Mouse (Mus musculus) T-helper 2 cell (primary cell): ENCODE data around the gene Lysmd1.
"Not testable (repeated sequence)": the region's sequence is repeated elsewhere in the genome, so short reads cannot be mapped to it uniquely, and the experiment has no call there.

ENCODE experiments used
- in situ Hi-C: fragments of 300-600 bp; cut with MboI, MseI; formaldehyde crosslinking; loops from one replicate; pipeline ENCODE4 v1.15.1; 2025; ENCODE audit warnings: high pct_unique_total_duplicates

Gene Lysmd1

DNA sequence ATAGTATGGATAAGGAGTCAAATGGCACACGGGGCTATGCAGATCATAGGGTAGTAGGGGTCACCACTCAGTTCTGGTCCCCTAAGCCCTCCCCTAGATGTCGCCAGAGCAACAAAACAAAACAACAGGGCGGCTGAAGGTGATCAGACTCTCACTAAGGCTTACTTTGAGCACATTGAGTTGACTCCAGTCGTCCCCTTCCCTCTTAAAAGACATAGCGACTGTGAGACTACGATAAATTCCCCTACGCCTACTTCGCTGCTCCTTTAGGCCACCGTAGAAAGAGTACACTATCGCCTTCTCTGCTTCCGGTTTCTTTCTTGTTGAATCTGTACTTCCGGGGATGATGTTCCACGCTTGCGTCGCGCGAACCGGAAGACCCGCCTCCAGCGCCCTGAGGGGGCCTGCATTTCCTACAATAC lies at the start of gene Lysmd1, which contains the start of gene Scnm1:
Gene Lysmd1 (plus strand): TSS at position 409 of the 422 bp plus-strand sequence.
Gene Scnm1 (minus strand): TSS at position 332 of the 422 bp plus-strand sequence.
- in situ Hi-C loops = loop anchor here (10.0 kb wide), 1 partner anchor 681 kb away; the partner anchor contains the start of gene Rprd2

DNA sequence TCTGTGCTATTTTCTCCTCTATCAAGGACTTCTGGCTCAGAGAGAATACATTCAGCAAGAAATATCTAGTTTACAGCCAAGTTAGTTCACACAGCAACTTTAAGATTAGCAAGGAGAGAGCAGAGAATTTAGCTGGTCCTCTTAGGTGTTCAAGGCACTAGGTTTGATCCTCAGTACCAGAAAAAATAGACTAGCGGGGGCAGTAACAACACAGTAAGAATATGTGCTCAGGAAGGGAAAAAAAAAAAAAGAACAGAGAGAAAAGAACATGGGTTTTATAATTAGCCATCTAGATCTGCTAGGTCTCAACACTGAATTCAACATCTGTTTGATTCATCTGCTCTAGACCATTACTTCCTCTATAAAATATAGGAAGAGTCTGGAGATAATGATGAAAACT lies 45.8 kb upstream of the Lysmd1 start:
- in situ Hi-C loops = no loop called here

DNA sequence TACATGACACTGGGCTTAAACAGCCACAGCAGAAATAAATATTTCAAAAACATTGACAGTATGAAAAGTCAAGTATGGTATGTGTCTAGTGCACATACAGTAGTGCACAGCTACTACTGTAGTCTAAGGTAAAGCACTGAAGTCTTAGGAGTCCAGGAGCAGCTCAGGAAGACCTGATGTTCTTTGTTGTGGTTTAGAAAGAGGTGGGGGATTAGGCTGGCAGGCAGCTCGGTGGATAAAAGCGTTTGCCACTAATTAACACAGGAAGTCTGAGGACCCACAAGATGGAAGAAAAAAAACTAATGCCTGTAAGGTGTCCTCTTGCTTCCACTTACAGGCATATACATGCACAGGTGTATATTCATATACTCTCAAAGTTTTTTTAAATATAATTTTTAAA lies 33.0 kb upstream of the Lysmd1 start:
- in situ Hi-C loops = loop anchor here (5.0 kb wide), 1 partner anchor 39 kb away; no protein-coding TSS in a partner anchor

DNA sequence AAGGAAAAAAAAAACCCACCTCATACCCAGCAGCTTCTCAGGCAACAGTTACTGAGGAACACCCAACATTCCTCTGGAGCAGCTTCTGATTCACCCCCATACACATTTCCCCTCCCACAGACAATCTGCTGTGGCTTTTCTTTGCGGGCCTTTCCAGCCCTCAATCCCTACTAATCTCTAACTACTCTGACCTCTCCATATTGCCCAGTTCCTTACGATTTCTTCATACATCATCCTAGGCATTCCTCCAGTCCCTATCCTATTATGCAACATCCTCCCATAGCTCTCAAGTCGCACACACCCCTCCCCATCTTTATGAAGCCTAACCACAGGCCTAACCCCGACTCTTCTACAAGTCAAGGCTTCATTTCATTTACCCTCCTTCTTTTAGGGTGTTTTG lies 28.8 kb upstream of the Lysmd1 start:
- in situ Hi-C loops = no loop called here

DNA sequence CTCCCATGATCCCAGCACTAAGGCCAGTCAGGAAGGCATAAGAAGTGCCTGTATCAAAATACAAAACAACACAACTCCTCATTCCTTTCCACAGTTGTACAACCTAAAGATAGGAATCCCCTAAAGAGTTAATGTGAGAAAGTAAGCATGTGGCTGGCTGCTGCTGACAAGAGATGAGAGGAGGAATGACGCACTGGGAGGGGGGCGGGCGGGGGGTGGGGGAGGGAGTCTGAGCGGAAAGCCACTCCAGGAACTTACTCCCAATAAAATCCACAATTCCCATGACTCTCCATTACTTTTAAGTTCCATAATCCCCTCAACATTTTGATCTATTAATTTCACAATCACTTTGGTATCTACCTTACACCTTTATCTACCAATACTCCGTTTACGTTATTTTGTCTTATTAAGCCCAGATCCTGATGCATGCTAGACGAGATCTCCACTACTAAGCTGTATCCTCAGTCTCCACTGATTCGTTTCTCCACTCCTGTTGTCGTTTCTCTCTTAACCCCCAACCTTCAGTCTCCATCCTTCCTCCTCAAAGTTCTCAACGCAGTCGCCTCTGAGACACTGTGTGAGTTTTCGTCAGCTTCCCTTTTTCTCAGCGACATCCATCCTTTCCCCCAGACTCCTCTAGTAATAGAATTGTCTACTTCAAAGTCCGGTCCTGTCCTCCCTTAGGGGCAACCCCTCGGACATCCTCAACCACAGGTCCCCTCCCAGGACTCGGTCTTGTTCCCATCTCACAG lies 28.1 kb upstream of the Lysmd1 start:
- in situ Hi-C loops = no loop called here

DNA sequence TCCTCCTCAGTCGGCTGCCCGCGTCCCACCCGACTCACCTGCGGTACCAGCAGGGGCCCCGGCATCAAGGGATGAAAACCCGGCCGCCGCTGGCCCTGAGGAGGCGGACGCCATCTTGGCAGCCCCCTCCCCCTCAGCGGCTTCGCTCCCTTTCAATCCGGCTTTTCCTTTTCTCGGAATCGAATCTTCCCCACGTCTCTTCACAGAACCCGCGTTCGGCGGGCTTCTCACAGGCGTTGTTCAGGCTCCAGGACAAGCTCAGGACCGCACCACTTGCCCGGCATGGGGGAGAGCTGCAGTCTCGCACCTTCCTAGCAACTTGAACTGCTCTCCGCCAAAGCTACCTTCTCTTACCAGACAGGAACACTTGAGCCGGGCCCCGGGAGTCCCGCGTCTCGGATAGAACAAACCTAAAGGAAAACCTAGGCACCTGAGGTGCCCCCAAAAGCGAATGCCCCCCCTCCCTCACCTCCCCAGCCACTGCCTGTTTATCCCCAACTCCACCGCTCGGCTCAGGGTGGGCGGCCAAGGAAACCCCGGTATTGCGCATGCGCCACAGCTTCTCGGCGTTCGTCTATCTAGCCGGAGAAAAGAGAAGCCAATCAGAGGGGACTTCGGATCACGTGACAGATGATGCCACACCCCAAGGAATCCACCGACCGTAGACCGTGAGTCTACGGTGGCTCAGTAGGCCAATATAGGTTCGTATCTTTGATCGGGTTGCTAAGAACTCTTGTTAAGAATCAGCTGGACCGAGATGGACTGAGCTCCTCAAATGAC lies 27.4 kb upstream of the Lysmd1 start, which contains the start of gene Pip5k1a:
Gene Pip5k1a (minus strand): TSS at position 593 of the 780 bp plus-strand sequence.
- in situ Hi-C loops = no loop called here

DNA sequence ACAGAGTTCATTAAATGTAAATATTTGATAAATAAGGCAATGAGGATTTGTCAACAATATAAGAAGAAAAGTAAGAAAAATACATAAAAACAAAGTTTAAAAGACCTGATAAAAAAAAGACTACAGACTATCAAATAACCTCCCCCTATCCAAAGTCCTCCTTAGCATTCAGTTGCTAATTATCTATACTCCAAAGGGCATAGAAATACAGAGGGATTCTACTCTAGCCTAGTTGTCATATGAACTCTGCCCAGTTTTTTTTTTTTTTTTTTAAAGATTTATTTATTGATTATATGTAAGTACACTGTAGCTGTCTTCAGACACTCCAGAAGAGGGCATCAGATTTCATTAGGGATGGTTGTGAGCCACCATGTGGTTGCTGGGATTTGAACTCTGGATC lies 26.6 kb upstream of the Lysmd1 start:
- in situ Hi-C loops = not testable (repeated sequence)

DNA sequence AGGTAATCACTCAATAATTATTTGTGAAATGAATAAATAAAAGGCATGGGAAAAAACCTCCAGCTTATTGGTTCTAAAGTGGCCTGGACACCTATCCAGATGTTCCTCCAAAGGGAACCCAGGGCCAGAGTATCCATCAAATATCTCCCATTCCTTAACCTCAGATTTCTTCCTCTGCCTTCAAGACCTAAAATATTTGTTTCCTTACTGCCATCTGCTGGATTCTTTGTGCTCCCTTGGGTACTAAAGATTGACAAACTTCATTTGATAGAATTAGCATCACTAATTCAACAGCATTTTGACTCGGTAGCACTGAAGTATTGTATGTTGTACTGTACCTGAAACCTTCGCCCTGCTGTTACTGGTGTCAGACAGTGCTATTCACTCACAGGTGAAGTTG lies 26.0 kb upstream of the Lysmd1 start:
- in situ Hi-C loops = no loop called here

DNA sequence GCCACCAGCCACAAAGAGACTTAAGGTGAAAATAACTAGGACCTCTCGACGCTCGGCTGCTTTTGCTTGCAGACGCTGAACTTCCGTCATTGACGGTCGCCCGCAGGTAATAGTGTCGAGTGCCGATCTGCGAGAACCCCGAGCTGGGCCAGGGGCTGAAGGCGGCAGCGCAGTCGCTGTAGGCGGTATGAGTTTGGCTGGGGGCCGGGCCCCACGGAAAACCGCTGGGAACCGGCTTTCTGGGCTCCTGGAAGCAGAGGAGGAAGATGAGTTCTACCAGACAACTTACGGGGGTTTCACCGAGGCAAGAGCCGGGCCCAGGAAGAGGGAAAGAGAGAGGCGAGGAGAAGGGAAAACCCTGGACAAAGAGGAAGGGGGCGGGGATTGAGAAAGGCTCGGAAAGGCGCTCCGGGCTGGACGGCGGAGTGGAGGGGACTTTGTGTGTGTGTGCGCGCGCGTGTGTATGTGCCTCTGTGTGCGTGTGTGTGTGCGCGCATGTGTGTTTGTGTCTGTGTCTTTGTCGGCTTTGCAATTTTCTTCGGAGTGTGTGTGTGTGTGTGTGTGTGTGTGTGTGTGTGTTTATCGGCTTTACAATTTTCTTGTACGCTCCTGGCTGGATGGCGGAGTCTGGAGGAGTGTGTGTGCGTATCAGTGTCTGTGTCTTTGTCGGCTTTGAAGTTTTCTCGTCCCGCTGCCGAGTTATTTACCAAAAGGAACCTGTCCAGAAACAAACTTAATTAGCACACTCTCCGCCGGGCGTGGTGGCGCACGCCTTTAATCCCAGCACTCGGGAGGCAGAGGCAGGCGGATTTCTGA lies 22.8 kb upstream of the Lysmd1 start, which contains the start of gene Vps72:
Gene Vps72 (plus strand): TSS at position 112 of the 816 bp plus-strand sequence.
- in situ Hi-C loops = no loop called here

DNA sequence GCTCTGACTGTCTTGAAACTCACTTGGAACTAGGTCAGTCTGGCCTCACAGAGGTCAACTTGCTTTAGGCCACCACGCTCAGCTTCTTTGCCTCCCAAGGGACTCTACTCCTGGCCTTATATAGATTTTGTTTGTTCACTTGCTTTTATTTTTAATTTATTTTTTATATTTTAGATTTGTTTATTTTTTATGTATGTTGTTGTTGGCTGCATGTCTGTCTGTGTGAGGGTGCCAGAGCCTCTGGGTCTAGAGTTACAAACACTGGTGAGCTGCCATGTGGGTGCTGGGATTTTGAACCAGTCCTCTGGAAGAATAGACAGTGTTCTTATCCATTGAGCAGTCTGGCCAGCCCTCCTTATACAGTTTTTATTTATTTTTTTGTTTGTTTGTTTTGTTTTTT lies 21.1 kb upstream of the Lysmd1 start:
- in situ Hi-C loops = no loop called here

DNA sequence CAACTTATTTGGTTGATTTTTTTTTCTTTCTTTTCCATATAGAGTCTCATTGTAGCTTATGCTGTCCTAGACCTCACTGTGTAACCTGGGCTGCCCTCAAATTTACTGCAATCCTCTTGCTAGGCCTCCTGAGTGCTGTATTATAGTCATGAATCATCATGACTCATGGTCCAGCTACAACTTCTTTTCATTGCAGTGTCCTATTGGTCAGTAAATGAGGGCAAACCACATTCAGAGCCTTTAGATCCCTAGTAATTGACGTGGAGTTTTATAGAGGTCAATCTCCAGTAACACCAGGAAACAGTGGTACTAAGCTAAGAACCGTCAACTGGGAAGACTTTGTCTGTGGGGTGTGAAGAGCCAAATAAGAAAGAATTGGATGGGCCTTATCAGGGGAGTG lies 16.1 kb upstream of the Lysmd1 start:
- in situ Hi-C loops = no loop called here

DNA sequence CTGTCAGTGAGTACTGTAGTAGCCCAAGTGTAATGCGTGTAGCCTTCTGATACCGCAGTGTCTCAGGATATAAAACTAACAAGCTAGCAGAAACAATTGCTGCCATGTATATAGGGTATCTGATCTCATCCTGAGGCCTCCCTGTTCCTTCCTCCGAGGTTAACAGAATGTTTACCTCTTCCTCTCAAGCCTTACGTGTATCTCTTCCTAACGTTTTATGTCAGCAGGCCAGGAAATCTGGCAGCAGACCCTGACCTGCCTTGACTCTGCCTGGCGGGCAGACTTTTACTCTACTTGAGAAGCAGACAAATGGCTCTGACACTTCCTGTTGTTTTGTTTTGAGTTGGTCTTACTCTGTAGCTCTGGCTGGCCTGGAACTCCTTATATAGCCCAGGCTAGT lies 12.3 kb upstream of the Lysmd1 start:
- in situ Hi-C loops = no loop called here

DNA sequence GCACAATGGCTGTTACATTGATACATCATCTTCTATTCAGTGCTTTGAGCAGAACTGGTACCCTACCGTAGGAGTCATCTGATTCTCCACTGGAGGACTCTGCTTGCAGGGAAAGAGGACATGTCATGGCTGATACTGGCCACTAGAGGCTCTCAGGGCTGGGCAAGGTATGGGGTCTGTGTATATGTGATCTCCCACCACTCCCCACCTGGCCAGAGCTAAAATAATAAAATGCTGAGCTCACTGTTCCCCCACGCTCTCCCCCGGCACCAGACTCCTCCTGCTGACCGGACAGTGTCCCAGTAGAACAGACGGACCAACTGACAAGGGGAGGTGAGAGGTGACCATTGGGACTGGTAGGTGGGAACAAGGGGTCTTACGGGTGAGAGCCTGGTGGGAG lies 9.6 kb upstream of the Lysmd1 start, which contains the start of gene Tmod4:
Gene Tmod4 (plus strand): TSS at position 231 of the 400 bp plus-strand sequence.
- in situ Hi-C loops = no loop called here

DNA sequence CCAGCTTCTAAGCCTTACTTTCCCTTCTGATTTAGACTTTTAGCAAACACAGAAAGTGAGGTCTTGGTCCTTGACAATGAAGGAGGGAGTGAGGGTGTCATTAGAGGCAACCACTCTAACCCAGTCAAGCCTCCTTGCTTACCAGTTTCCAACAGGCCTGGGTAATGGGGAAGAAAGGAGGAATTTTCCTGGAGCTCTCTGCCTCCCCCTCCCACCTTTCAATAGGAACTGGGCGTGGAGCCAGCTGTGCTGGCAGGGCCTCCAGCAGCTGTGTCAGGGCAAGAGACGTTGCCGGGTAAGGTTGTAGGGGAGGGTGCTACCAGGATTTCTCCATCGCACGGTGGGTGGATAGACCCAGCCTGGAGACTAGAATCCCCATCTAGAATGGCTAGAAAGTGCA lies 8.9 kb upstream of the Lysmd1 start:
- in situ Hi-C loops = no loop called here

DNA sequence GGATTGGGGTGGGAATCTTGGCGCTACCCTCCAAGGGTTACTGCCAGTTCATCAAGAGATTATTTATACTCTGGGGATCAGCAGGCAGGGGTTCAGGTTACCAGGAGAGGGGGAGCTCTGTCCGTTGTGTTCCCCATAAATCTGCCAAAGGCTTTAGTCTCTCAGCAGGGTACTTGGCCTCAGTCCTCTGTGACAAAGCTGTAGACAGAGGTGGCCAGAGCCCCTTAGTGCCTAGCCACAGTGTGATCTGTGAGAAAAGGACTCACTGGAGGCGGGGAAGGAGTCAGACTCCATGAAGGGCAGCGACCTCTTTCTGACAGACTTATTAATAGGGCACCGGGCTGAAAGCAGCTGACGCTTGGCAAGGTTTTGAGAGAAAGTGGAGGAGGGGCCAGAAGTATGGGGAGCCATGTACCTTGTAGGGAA lies 4.6 kb upstream of the Lysmd1 start:
- in situ Hi-C loops = no loop called here

DNA sequence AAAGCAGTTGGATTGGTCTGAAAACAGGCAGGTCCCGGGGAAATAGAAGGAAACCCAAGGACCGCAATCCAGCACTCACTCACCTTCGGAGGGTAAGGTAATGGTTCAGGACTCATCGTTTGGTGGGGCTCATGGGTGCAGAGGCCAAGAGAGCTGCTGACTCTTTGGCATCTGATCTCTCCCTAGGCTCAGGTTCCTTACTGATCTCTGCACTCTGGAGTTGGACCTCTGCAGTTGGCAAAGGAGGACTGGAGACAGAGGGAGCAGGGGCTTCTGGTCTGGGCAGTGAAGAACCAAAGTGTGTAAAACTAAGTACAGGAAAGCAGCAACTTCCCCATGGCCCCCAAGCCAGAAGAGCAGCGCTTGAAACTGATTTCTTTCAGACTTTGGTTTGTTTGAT lies 3.8 kb upstream of the Lysmd1 start:
- in situ Hi-C loops = loop anchor here (10.0 kb wide), 1 partner anchor 685 kb away; the partner anchor contains the start of gene Rprd2

DNA sequence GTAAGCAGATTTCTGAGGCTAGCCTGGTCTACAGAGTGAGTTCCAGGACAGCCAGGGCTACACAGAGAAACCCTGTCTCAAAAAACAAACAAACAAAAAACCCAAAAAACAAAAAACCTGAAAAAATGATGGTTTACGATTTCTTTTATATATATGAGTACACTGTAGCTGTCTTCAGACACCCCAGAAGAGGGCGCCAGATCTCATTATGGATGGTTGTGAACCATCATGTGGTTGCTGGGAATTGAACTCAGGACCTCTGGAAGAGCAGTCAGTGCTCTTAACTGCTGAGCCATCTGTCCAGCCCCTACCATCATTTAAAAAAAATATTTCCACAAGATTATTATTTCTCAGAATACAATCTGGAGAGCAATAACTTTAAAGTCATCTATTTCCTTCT lies 1.5 kb upstream of the Lysmd1 start:
- in situ Hi-C loops = loop anchor here (10.0 kb wide), 1 partner anchor 682 kb away; the partner anchor contains the start of gene Rprd2

DNA sequence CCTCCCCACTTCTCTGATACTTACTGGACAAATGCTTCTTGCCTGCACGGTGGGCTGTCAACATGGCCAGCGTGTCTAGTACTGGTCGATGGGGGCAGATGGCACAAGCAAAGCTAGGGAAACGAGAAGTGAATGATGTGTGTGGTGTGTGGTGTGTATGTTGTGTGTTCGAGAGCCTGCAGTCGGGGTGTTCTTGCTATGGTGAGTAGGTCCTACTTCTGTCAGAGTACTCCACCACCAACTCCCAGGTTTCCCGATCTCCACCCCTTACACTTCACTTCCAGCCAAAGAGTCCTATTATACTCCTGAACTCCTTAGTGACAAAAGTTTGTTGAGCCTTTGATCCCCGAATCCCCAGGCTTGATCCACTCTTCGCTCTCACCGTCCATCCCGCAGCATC lies 712 bp upstream of the Lysmd1 start:
- in situ Hi-C loops = loop anchor here (10.0 kb wide), 1 partner anchor 682 kb away; the partner anchor contains the start of gene Rprd2

DNA sequence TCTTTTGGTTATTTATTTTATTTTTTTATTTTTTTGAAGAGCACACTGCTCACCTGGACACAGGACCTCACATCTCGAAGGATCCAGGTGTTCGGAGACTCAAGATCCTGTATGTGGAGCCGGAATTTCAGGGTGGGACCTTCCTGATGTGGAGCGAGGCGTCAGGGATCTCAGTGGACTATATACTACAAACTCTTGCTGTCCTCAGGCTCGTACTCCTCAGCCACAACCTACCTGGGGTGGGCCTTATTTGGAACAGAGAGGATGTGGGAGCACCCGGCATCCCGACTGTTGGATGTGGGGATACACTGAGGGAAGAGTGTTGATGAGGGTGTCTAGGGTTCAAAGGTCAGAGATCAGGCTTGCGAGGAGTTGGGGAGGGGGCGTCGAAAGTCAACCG lies 245 bp downstream of the Lysmd1 start:
- in situ Hi-C loops = loop anchor here (10.0 kb wide), 1 partner anchor 681 kb away; the partner anchor contains the start of gene Rprd2

DNA sequence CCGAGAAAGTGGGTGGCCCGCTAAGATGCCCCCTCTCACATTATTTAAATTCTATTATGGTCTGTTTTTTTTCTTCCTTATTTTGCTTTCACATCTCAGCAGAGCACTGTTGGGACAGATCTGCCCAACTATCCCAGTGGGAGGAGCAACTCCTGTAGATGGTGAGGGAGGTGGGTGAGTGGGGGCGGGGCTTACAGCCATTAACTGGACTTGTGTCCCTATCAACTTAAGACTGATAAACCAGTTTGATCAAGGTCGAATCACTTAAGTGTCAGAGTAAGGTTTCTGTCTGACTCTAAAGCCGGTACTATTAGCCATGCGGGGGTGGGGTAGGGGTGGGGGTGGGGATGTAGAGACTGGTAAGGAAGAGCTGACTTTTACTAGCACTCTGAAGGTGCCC lies 1.1 kb downstream of the Lysmd1 start:
- in situ Hi-C loops = loop anchor here (5.0 to 10.0 kb wide), 2 partner anchors 680 to 1208 kb away; partner anchors contain the start of gene Rprd2

DNA sequence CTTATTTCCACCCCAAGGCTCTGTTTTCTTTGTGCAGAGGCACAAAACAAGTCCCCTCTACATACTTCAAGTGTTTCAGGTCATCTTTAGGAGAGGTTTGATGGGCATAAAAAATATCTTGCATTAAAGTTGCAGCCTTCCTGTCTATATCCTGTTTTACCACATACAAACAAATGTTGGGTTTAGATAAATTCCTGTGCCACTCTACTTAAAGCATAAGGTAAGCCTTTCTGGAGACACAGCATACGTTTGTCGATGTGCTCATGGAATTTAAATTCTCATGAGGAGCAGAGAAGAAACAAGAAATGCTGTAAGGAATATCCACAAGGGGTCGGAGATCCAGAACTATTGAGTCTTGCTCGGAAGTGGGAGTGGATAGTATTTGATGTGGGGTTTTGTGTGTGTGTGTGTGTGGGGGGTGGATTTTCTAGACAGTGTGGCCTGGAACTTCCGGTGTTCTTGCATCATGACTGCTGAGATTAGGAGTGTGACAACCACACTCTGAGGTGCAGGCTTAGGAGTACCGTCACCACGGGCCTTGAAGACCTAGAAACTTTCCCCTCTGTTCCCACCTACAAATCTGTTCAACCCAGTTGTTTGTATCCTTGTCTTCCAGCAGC lies 1.7 kb downstream of the Lysmd1 start:
- in situ Hi-C loops = loop anchor here (5.0 to 10.0 kb wide), 2 partner anchors 679 to 1208 kb away; partner anchors contain the start of gene Rprd2
